Mouse (Mus musculus) left cerebral cortex, adult 11 months (tissue): ENCODE data around the gene Fam162b.
A peak's percentile ranks its signal among the peaks of the same experiment; 100 is the strongest.

Experiments used
- DNase-seq: peaks from one replicate; pipeline ENCODE4 v3.0.0; 2022; ENCODE audit warnings: low spot score

Fam162b gene

DNA sequence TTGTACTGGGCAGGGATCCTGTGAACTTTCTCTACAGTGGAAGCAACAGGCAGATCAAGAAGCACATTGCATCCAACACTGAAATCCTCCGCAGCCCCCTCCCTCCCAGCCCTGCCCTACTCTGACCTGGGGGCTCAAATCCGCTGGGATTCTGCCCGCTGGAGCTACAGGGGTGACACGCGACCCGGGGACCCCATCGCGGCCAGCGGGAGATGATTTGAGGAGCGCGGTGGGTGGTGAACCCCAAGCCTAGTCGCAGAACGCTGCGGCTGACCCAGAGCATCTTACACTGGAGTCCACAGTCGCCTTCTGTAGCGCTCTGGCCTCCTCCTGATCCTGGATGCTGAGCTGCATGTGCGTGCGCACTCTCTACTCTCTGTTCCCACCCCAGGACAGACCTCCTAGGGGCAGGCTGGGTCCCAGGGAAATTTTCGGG lies at the start of gene Fam162b:
TSS of gene Fam162b (minus strand) at position 379 of the 436 bp plus-strand sequence.
- no peak for DNase-seq

DNA sequence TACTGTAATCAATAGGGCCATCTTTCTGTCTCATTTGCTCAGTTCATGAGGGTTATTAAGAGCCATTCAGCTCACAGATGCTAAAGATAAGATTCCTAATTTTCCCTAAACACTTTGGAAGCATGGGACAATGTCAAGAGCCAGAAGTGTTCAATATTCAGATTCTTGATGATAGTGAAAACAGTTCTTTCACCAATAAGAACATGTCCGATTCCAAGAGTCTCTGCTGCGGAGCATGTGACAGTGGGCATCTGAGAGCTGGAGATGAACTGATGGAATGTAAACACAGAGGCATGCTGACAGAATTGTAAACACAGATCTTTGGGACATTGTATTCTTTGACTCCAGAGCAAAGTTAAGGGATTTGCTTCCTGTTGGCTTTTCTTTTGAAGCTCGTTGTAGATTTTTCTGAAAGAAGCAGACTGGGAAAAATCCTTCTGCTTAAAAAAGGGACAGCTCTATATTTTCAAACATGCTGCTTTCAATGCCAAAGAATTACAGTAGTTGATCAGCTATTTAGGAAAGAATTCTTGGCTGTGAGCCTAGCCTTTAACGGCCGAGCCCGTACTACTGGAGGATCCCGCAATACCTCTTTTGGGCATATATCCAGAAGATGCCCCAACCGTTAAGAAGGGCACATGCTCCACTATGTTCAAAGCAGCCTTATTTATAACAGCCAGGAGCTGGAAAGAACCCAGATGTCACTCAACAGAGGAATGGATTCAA lies 41.3 kb upstream of the Fam162b start, which contains the start of gene Gprc6a:
TSS of gene Gprc6a (minus strand) at position 51 of the 726 bp plus-strand sequence.
- no peak for DNase-seq

DNA sequence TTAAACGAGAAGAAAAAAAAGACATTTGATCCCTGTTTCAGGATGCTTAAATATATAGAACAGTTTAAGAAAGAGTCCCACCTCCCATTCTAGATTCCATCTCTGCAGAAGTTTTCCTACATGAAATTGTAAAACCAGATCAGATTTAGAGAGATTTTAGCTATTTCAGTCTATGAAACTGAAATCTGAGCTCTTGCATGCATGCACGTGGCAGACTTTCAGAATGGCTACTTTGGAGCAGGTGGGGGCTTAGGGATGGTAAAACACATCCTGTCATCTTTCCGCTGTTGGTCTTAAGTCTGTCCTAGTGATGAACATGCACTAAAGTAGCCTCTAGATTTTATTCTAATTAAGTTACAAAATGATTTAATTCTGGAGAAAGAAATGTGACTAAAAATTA lies 30.9 kb upstream of the Fam162b start:
- no peak for DNase-seq

GRCm38 (mm10) chr10:51620126-51620525 lies 29.8 kb upstream of the Fam162b start:
- no peak for DNase-seq

GRCm38 (mm10) chr10:51618538-51618937 lies 28.2 kb upstream of the Fam162b start:
- no peak for DNase-seq

DNA sequence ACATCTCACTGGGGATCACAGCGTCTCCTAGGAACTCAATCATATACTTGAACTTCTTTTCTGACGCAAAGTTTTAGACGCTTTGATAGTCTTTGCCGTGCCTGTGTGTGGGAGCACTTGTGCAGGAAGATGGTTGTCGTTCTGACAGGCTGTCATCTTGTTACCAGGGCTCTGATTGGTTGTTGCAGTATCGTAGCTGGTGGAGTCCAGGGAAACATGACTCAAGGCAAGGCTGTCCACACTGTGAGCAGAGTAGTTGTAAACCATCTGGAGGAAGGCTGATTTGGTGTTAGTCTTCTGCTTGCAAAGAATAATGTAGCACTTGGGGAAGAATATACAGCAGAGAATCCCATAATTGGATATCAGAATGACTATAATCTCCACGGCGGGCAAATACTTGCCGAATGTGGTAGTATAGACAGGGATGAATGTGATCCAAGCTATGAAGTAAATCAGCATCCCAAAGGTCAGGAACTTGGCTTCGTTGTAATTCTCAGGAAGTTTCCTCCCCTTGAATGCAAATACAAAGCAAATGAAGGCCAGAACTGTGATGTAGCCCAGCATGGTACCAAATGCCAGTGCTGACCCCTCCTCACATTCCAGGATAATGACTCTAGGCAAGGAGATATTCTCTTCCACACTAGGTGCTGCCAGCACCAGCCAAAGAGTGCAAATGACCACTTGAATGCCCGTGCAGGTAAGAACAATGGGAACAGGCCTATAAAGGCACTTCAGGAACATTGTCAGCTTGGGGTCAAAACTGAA lies 24.7 kb upstream of the Fam162b start:
- no peak for DNase-seq

- no peak for DNase-seq
These were observed 23.1 kb upstream of the Fam162b start for GRCm38 (mm10) chr10:51613421-51613820.

DNA sequence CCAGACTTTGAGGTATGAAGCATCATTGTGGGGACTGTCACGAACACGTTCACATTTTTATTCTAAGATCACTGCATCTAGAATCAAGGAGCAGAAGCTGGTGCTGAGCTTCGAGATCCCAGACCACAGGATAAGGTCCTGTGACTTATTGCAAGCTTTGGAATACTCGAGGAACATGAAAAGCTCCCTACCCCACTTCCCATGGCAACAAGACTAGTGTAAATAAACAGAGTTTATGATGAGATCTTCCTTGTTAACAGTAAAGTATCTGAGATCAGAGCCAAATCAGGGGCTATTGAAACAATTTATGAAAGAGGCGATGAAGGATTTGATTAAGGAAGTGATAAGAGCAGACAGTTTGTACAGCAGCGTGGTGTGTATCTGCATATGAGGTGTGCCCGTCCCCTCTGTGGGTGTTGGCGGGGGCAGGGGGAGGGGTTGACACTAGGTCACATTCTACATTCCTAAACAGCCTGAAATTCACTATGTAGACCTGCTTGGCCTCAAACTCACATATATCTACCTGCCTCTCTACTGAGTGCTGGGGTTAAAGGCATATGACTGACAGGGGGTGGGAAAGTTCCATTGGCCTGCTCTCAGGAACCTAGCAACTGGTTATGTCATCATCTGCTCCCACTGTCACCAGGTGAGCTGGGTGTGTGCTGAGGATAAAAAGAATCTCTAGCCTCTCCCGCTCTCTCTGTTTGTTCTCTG lies 21.8 kb upstream of the Fam162b start:
- DNase-seq = no peak

GRCm38 (mm10) chr10:51609741-51610425 lies 19.6 kb upstream of the Fam162b start:
- no peak for DNase-seq

DNA sequence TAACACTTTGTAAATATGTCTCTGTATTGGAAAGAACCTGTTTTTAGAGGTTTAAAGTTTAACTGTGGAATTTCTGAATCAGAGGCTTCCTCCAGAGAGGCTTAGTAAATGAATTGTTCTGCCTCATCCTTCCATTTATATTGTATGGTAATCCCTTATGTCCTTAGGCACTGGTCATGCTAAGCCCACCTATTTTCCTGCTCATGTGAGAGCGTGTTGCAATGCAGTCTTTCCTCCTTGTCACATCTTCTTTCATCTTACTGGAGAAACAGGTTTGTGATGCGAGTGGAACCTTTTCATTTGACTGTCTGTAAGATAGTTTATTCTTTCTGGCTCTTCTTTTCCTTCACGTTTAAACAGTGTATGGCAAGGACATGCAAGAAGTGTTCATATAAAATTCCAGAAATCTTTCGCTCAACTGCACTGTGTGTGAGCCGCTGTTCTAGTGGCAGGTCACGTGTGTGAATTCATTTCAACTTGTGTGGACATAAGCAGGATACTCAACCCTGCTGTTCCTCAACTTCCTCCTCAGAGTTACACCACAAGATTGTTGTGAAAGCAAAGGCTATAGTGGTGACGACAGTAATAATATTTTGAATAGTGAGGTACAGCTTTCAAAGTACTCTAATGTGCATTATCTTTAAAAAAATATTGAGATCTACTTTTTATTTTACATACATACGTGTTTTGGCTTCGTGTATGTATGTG lies 6.8 kb upstream of the Fam162b start:
- no peak for DNase-seq

GRCm38 (mm10) chr10:51595001-51595931 lies 4.9 kb upstream of the Fam162b start:
- peak; percentile 2 for DNase-seq

DNA sequence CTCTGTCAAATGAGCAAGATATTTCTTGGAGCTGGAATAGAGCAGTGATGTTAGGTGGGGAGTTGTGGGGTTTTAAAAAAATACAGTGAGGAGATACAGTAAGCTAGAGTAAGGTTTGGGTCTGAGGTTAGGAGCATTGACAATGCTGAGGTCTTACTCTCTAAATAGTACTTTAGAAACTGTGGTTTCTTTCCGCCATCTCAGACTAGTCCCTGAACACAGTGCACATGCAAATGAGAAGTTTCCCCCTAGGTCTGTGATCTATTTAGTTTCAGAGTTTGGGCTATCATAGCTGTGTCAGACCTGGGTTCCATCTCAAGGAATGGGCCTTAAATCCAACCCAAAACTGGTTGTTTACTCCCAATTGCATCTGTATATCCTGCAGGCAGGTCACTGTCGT lies 1.3 kb upstream of the Fam162b start:
- no peak for DNase-seq

DNA sequence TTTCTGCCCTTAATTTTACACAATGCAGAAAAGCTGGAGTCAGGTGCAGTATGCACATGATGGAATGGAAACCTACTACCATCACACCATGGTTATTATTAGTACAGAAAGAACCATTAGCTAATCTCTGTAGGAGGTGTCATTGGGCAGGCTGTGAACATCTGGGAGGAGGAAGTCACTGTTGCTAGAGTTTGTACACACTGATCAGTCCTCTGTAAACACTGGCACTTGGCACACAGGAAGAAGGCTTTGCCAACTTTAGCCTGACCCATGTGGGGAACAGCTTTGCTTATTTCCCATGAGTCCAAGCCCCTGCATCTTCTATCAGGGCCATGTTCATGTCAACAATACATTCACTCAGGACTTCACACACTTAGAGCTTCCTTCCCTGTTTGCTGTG lies 5.4 kb downstream of the Fam162b start:
- DNase-seq = no peak

GRCm38 (mm10) chr10:51584378-51584777 lies 5.9 kb downstream of the Fam162b start:
- DNase-seq = no peak

- no peak for DNase-seq
These were observed 18.9 kb downstream of the Fam162b start for GRCm38 (mm10) chr10:51571225-51571996.

GRCm38 (mm10) chr10:51556005-51556404 lies 34.3 kb downstream of the Fam162b start:
- no peak for DNase-seq

DNA sequence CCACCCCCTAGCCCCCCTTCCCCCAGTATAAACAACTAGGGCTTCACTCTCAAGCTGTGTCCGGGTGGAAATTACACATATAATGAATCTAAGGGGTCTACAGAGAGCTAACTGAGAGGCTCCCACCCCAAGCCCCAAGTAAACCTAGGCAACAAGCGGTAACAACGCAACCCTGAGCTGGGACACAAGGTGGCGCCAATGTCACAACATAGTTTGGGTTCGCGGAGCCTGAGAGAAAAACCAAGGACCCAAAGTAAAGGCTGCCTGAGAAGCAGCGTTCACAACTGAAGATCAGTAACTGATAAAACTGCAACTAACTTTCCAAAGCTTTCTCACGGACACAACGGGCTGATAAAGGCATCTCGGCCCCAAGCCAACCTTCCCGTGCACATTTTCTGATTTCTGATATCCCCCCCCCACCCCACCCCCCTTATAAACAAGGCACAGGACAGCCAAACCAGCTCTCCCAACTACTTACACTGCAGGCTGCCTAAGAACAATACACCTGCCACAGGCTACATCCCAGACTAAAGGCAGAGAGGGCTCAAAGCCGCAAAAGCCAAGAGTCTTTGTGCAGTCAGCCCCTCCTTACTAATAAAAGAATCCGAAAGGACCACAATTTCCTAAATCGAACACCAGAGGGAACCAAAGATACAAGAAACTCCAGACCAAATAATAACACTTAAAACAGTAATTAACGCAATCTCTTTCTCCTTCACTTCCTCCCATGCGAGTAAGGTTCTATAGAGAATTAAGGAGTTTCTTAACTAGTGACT lies 36.8 kb downstream of the Fam162b start:
- DNase-seq = peak; percentile 45
